Mouse (Mus musculus): ENCODE measurements around the gene Cpne6. TPM values are rescaled to one million over a fixed set of nuclear protein-coding genes. Genes with fewer than 3 reads are reported as not detected.

The Cpne6 gene
- total RNA-seq, 1 experiment from 2014 or later, result not detected

DNA sequence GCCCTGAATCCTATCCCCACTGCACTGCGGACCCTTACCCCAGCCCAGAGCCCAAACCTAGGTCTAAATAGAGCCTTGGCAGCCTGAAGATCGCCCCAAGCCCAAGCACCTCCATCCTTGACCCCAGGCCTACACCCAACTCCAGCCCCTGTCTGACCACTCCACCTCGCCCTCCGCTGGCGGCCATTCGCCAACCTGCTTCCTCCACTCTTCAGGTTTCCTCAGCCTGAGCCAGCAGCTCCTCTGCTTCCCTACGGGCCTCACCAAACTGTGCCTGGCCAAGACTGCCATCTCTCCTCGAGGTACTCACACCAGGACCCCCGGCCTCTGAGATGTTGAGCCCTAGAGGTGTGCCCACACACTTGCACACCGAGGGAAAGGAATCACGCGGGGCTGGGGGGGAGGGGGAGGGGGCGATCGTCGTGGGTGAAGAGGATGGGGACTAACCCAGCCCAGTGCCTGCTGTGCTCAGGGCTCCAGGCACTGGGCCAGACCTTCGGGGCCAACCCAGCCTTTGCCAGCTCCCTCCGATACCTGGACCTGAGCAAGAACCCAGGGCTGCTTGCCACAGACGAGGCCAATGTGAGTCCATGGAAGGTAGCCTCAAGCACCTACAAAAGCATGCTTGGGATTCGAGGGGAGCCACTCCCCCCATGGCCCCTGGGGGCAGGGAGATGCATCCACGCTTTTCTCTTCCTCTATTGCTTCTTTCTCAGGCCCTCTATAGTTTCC is 14.6 kb upstream of the Cpne6 start:
- no peak for ATAC-seq (ENCODE audit: extremely low read depth, insufficient number of reproducible peaks, low FRiP score, poor library complexity, severe bottlenecking)

DNA sequence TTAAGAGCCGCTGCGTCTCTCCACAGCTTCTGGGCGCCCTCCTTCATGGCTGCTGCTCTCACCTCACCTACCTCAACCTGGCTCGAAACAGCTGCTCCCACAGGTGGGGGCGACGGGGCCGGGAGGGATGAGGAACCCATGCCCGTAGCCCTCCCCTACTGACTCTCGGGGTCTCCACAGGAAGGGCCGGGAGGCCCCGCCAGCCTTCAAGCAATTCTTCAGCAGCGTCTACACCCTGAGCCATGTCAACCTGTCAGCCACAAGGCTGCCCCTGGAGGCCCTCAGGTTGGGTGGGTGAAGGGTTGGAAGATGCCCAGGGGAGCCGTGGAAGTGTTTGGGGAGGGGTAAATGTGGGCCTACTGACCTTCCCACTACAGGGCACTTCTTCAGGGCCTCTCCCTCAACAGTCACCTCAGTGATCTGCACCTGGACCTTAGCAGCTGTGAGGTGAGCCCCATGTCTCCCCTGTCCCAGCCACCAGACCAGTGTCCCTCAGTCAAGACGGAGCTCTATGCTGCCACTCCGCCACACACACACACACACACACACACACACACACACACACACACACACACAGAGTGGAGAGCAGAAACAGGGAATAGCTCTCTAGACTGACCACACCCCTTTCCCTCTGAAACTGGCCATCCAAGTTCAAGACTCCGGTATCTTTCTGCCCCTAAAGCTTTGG is 13.3 kb upstream of the Cpne6 start:
- no peak for ATAC-seq (ENCODE audit: extremely low read depth, insufficient number of reproducible peaks, low FRiP score, poor library complexity, severe bottlenecking)

DNA sequence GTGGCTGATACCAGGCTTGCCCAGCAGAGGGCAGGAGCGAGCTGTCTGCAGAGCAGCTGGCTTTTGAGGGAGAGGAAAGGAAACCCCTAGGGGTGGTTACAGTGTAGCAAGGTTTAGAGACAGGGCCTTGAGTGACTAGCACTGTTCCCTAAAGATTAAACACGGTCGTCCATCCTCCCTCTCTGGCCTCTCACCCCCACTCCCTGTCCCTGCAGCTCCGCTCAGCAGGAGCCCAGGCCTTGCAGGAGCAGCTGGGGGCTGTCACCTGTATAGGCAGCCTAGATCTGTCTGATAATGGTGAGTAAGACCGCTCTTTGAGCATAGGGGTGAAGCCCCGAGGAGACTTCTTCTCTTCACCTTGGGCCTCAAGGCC is 12.8 kb upstream of the Cpne6 start:
- peak; percentile 74 for ATAC-seq (ENCODE audit: extremely low read depth, insufficient number of reproducible peaks, low FRiP score, poor library complexity, severe bottlenecking)

DNA sequence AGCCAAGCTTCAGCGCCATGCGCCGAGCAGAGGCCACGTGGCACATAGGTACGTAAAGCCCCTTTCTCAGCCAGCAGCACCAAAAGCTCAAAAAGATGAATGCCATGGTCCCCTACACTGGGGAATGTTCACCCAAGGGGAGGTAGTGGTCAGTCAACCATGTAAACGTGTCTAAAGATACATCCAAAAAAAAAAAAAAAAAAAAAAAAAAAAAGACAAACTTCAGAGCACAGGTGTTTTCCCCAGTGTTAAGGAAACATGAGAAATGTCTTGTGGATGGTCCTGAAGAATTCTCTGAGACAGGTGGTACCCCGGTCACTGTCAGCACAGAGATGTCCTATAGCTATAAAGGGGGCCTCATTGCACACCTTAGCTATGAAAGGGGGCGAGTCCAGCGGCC is 4.6 kb upstream of the Cpne6 start:
- no peak for ATAC-seq (ENCODE audit: extremely low read depth, insufficient number of reproducible peaks, low FRiP score, poor library complexity, severe bottlenecking)

DNA sequence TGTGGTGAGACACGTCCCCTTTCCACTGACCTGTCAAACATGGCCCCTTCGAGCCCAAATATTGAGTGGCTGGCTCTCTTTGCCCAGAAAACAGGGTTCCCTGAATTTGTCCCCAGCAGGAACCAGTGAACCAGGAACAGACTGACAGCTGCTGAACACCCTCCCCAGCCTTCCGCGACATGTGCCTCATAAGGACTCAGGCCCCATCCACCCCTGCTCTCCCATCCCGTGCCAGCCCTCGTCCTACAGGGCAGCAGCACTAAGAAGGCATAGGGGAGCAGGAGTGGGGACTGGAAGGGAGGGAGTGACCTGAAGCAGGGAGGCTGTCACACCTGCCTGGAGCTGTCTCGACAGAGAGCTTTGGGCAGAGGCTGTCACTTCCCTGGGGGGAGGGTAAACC is 2.4 kb upstream of the Cpne6 start:
- ATAC-seq (ENCODE audit: extremely low read depth, insufficient number of reproducible peaks, low FRiP score, poor library complexity, severe bottlenecking), result no peak

DNA sequence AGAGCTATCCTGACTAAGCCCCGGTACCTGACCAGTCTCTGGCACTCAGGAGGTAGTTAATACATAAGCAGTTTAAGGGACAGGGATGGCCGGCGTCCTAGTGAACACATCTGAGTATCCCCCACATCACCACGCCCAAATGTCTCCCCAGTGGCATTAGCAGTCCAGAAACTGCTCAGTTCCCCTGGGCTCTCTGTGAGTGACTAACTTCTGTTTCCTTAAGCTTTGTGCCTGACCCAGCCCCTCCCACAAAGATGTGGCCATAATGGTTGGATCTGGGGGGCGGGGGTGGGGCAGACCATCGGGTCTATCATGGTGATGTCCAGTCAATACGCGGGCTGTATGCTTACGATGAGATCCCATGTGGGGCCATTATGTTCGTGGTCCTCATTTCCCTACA is 705 bp upstream of the Cpne6 start:
- ATAC-seq (ENCODE audit: extremely low read depth, insufficient number of reproducible peaks, low FRiP score, poor library complexity, severe bottlenecking), result no peak

DNA sequence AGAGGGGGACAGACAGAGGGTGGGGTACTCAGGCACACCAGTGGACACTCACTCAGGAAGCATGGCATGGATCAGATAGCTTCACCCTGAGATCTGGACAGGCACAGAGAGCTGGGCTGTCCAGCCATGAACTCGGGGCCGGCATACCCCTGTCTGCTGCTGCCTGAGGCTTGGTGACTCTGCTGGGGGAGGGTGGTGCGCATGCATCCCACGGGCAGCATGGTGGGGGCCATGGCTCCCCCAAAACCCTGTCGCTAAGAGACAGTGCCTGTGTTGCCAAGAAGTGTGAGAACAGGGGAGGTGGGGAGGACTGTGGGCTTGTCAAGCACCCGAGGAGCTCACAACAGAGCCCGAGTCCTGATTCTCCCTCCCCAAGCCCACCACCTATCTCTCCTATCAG is 792 bp downstream of the Cpne6 start:
- no peak for ATAC-seq (ENCODE audit: extremely low read depth, insufficient number of reproducible peaks, low FRiP score, poor library complexity, severe bottlenecking)

DNA sequence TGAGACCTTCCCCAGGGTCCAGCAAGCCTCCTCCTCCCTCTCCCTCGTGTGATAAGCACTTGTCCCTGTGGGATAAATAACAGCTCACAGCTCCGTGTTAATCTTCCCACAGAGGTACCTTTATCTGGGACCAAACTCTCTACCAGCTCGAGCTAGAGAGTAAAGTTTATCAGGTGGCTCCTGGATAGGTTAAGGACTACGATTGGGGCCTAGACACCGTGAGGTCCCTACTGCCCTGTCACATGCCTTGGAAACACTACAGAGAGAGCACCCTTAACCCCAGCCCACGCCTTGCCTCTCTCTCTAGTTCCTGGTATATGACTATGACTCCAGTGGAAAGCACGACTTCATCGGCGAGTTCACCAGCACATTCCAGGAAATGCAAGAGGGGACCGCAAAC is 3.7 kb downstream of the Cpne6 start:
- ATAC-seq (ENCODE audit: extremely low read depth, insufficient number of reproducible peaks, low FRiP score, poor library complexity, severe bottlenecking), result no peak

DNA sequence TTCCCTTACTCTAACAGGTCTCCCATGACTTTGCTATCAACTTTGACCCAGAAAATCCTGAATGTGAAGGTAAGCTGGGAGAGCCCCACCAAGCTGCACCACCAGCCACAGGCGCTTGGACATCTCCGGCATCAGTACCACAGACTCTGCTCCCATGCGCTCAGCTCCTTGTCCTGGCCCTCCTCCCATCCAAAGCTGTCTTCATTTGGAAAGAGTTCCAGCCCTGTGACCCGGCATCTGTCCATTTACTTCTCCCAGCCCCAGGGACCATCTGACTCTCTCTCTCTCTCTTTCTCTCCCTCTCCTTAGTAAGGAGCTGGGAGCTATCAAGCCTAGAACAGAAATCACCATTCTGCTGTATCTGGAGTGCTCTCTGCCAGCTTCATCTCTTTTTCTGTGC is 5.6 kb downstream of the Cpne6 start:
- ATAC-seq (ENCODE audit: extremely low read depth, insufficient number of reproducible peaks, low FRiP score, poor library complexity, severe bottlenecking), result no peak

DNA sequence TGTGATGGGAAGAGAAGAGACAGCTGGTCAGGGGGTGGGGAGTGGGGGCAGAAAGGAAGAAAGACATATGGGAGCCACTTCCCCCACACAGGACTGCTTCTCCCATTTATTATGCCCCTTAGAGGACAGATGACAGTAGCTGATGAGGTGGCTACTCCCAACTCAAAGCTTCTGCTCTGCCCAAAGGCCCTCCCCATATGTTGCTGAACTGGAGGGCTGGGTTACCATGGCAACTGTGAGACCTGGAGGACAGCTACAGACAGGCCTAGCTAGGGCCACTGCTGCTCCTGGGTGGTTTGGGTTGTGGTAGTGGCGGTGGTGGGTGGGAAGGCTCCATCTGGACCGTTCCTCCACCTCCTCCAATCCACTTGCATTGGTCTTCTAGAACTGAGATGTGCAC is 8.7 kb downstream of the Cpne6 start:
- no peak for ATAC-seq (ENCODE audit: extremely low read depth, insufficient number of reproducible peaks, low FRiP score, poor library complexity, severe bottlenecking)

DNA sequence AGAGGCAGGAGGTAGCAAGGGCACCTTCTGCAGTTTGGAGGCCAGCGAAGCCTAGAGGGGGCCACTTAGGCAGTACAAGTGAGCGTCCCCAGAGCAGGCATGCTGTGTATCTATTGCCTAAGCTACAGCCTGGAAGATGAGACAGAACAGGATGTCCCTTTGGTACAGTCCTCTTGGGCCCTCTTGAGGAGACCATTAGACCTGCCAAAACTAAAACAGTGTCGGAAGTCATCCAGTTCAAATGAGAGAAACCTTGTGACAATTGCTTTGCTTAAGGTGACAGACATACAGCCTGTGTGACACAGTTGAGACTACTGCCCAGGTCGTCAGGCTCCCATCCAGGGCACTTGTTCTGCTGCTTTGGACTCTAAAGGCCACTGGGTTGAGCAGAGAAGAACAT is 9.4 kb downstream of the Cpne6 start:
- no peak for ATAC-seq (ENCODE audit: extremely low read depth, insufficient number of reproducible peaks, low FRiP score, poor library complexity, severe bottlenecking)

DNA sequence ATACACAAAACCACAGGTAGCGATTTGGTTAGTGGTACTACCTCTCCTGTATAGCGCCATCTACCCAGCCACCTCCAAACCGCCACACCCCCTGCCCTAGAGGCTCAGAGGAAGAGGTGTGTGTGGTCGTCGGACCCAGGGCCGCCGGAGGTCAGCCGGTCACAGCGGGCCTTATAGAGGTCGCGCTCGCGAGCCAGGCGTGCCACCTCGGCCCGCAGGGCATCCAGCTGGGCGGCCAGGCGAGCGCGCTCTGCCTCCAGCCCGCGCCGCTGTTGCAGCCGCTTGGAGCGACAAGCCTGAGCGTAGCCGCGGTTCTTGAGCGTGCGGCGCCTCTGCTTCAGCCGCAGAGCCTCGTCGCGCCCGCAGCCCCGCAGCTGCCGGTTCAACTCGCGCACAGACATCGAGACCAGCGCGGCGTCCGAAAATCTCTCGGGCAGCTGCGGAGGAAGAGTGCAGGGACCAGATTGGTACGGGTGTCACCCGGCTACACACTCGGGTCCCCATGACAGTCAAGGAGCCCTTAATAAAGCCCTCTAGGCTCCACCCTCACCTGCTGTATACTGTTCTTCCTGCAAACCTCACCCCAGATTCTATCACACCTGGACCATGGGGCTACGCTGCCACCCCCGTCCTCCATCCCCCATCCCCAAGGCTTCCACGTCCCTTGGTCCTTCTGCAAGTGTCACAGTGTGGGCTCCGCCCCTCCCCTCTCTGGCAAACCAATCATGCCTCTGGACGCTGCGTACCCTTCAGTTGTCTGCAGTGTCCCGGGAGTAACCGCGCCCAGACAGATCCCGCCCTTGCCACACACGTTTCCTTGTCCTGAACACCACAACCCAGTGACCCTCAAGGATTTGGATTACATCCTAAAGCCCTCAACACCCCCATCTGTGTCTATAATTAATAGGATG is 10.5 kb downstream of the Cpne6 start:
- ATAC-seq (ENCODE audit: extremely low read depth, insufficient number of reproducible peaks, low FRiP score, poor library complexity, severe bottlenecking), result no peak

DNA sequence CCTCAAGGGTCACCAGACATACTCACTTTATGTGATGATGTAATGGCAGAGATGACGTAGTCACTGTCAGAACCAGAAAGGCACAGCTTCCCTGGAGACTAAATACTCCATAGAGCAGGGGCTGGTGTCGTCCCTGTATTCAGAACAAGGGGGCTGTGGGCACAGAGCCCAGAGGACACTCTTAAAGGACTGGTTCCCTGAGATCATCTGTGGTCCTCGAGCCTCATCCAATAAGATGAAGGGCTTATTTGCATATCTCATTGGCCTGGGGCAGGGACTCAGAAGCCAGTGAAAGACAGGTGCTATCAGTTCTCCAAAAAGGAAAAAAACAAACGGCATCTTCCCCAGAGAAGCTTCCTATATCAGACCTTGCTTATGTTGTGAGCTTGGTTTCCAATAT is 13.8 kb downstream of the Cpne6 start:
- no peak for ATAC-seq (ENCODE audit: extremely low read depth, insufficient number of reproducible peaks, low FRiP score, poor library complexity, severe bottlenecking)

DNA sequence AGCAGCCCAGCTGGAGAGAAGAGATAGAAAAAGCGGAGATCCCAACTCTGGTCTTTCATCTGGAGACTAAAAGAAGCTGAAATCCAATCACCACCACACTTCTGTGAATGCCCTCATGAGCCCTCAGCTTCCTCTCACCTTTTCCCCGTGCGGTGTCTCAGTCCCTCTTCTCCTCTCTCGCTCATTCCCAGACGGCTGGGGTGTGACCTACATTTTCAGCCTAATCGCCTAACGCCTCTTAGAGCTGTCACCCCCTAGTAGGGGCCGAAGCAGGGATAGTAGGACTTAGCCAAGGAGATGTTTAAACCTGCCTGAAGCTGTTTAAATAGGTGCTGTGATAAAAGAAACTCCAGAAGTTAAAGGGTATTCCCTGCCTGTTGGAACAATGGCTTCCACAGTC is 14.5 kb downstream of the Cpne6 start, which contains the start of gene Nrl:
Gene Nrl, minus strand, starts transcription at position 197 of the 400 bp plus-strand sequence.
- ATAC-seq (ENCODE audit: extremely low read depth, insufficient number of reproducible peaks, low FRiP score, poor library complexity, severe bottlenecking), result no peak

DNA sequence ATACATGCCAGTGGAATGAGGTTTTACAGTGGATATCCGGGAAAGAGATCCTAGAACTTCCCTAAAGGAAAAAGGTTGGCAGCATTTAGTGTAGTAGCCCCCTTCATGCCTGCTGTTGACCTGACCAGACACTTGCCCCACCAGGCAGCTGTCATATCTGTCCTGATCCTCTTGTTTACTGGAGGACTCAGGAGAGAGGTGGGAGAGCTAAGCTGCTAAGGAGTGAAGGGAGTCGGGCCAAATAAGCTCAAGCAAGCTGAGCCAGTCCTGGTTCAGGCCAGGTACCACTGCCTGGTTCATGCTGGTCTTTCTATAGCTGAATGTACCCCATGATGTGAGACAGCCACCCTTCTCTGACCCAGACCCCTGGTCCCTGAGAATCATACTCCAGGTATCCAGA is 16.4 kb downstream of the Cpne6 start:
- ATAC-seq (ENCODE audit: extremely low read depth, insufficient number of reproducible peaks, low FRiP score, poor library complexity, severe bottlenecking), result no peak

DNA sequence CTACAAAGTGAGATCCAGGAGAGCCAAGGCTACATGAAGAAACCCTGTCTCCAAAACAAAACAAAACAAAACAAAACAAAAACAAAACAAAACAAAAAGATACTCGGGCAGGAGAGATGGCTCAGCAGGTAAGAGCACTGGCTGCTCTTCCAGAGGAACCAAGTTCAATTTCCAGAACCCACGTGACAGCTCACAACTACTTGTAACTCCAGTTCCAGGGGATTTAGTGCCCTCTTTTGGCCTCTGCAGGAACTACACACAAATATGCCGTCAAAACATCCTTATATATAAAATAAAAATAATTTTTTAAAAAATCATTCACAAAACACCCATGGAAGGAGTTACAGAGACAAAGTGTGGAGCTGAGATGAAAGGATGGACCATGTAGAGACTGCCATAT is 17.7 kb downstream of the Cpne6 start:
- ATAC-seq (ENCODE audit: extremely low read depth, insufficient number of reproducible peaks, low FRiP score, poor library complexity, severe bottlenecking), result peak; percentile 55; the same call in 1 of the 2 replicates

DNA sequence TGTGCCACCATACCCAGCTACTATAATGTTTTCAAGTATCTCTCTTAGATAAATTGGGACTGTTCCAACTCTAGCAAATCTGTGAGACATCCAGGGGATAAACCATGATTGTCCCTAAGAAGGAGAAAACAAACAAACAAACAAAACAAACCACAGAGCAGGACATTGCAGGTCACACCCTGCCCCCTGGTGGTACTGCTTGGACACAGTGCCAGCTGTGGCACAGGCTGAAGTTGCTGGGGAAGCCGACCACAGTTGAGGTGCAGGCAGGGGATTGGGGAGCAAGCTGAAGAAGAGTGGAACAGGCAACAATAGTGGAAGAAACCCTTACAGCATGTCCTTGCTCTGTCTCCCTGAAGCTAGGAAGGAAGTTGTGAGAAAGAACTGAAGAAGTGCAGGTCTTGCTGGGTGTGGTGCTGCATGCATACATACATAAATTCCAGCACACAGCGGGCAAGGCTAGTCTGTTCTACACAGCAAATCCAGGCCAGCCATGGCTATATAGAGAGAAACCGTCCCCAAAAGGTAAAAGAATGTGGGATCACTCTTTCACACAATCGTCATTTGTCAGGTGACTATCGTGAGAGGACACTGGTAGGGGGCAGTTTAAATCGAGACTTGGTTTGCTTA is 26.0 kb downstream of the Cpne6 start:
- no peak for ATAC-seq (ENCODE audit: extremely low read depth, insufficient number of reproducible peaks, low FRiP score, poor library complexity, severe bottlenecking)

DNA sequence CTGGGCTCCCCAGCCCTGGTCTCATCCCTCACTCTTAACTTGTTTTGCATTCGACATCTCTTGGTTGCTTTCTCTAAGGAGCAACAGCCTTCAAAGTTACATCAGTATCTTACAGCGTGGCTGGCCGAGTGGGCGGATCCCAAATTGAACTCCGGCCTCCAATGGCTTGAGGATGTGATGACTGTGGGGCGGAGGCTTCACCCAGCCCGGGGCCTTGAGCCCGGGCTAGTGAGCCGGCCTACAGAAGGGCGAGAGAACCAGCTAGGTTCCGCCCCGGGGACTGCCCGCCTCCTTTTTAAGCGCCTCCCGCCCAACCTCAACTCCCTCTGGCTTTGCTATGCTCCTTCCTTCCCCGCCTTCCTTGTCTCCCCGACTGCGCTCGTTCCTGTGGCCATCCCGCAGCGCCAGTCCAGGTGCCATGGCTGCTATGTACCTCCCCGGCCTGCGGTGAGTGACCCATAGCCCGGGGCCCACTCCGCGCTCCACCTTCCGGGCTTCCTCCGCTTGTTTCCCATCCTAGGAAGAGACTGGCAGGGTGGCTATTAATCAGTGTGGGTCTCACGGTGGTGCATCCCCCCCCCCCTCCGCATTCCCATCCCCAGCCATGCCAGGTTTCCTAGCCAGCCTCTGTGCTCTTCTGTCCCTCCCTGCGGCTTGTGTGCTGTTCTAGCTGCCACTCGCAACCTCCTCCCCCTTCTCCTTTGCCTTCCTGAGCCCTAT is 30.0 kb downstream of the Cpne6 start, which contains the start of gene Pck2:
Gene Pck2, plus strand, starts transcription at position 200 of the 720 bp plus-strand sequence.
- ATAC-seq (ENCODE audit: extremely low read depth, insufficient number of reproducible peaks, low FRiP score, poor library complexity, severe bottlenecking), result peak; percentile 91
